In genomic region chr4:43389845-43390440, GRCm38 (mm10) we compare ENCODE assay signal across 12 mouse cellular contexts. TPM values are rescaled to one million over a fixed set of nuclear protein-coding genes. Genes with fewer than 3 reads are reported as not detected.
DNase-seq lines count a peak whose midpoint lies in the region; ATAC-seq and TF ChIP-seq lines count a peak whose summit lies in the region.
"Had no signal": no experiment of that assay in that cellular context is flagged by ENCODE, and none has a peak within 500 bp of the region (broad histone marks: within the 10 kb centered on the region; RNA-seq: fewer than 3 reads in every experiment).

No protein-coding gene starts in this region.

- no peak for TF ChIP-seq CTCF in heart, adult 2 months (IDR thresholded peaks at IDR 0.05)
- no peak for TF ChIP-seq CTCF in lung, adult 2 months (IDR thresholded peaks at IDR 0.05; ENCODE audit: insufficient read depth, low read length)

- H3K4me1 ChIP-seq in heart, adult 2 months (ENCODE audit: control insufficient read depth, insufficient read depth, low read length), result peaks cover 25% of the 10 kb centered on the region
- H3K4me1 ChIP-seq in lung, adult 2 months (ENCODE audit: control insufficient read depth, insufficient read depth, low read length), result peaks cover 35% of the 10 kb centered on the region
- H3K4me1 ChIP-seq in heart, embryonic 15.5 days (replicated peaks), result peaks cover 27% of the 10 kb centered on the region
- peaks cover 17% of the 10 kb centered on the region for H3K4me1 ChIP-seq in stomach, embryonic 16.5 days (ENCODE audit: control insufficient read depth, insufficient read depth, low read length)
- H3K4me1 ChIP-seq: forebrain, embryonic 12.5 days had no signal

- 40% methylated on average over 9 of the region's 9 CpGs for WGBS in heart, adult 2 months
- WGBS in lung, adult 2 months, result 41% methylated on average over 9 of the region's 9 CpGs
- WGBS in heart, embryonic 15.5 days, result 50% methylated on average over 9 of the region's 9 CpGs
- 56% methylated on average over 9 of the region's 9 CpGs for WGBS in stomach, embryonic 16.5 days

- H3K27ac ChIP-seq in heart, adult 2 months, result peak overlapping the region; percentile 69
- H3K27ac ChIP-seq in heart, embryonic 15.5 days, result peak overlapping the region; percentile 66
- no peak overlapping the region for H3K27ac ChIP-seq in stomach, embryonic 16.5 days (ENCODE audit: low read length)
- H3K27ac ChIP-seq: forebrain, embryonic 12.5 days; limb, embryonic 10.5 days had no signal

- H3K36me3 ChIP-seq in heart, adult 2 months (ENCODE audit: control insufficient read depth, insufficient read depth, low read length), result peaks cover 29% of the 10 kb centered on the region
- peaks cover 4% of the 10 kb centered on the region; the same call in 1 of the 2 replicates for H3K36me3 ChIP-seq in heart, embryonic 15.5 days
- H3K36me3 ChIP-seq in stomach, embryonic 16.5 days (ENCODE audit: control insufficient read depth, insufficient read depth, low read length), result no peaks in the 10 kb centered on the region
- H3K36me3 ChIP-seq: forebrain, embryonic 12.5 days; limb, embryonic 10.5 days had no signal

- TF ChIP-seq POLR2A in heart, adult 2 months (IDR thresholded peaks at IDR 0.05; ENCODE audit: insufficient read depth, low read depth, low read length), result 0 out of 2 replicates have a peak, but pooled peaks have one; percentile 25
- no peak for TF ChIP-seq POLR2A in lung, adult 2 months (IDR thresholded peaks at IDR 0.05; ENCODE audit: borderline replicate concordance, extremely low read depth, low read depth, low read length)

- H3K27me3 ChIP-seq in heart, adult 2 months (ENCODE audit: control insufficient read depth, insufficient read depth, low read length), result no peaks in the 10 kb centered on the region
- no peaks in the 10 kb centered on the region for H3K27me3 ChIP-seq in heart, embryonic 15.5 days
- no peaks in the 10 kb centered on the region for H3K27me3 ChIP-seq in stomach, embryonic 16.5 days (ENCODE audit: control insufficient read depth, insufficient read depth, low read length)
- H3K27me3 ChIP-seq: forebrain, embryonic 12.5 days had no signal

- no peak overlapping the region for H3K4me2 ChIP-seq in heart, embryonic 15.5 days
- H3K4me2 ChIP-seq in stomach, embryonic 16.5 days (ENCODE audit: low read depth, low read length), result no peak overlapping the region
- H3K4me2 ChIP-seq: forebrain, embryonic 12.5 days had no signal

- ATAC-seq in heart, embryonic 15.5 days (replicated peaks; ENCODE audit: insufficient number of reproducible peaks, insufficient read depth, low FRiP score, low read depth), result no peak
- no peak for ATAC-seq in stomach, embryonic 16.5 days (ENCODE audit: insufficient read depth, low FRiP score)
- no peak for ATAC-seq in erythroid progenitor cell, adult 5-6 weeks (replicated peaks; ENCODE audit: low FRiP score, poor library complexity, severe bottlenecking)

- TF ChIP-seq EP300 in heart, adult 2 months (IDR thresholded peaks at IDR 0.05; ENCODE audit: insufficient read depth, low read depth, low read length), result 0 out of 2 replicates have a peak, but pooled peaks have one; percentile 28

- peaks cover 5% of the 10 kb centered on the region for H3K79me2 ChIP-seq in heart, adult 2 months (replicated peaks; ENCODE audit: control insufficient read depth, insufficient read depth, low read length)

- intact Hi-C loops in heart, adult 2 months (cut with DNase I), result no loop called here
- intact Hi-C loops in heart, postnatal 14 days (cut with DNase I), result no loop called here

- peak overlapping the region; percentile 12; the same call in 1 of the 2 replicates for H3K9ac ChIP-seq in heart, adult 2 months (ENCODE audit: low read depth, low read length)
- no peak overlapping the region for H3K9ac ChIP-seq in heart, embryonic 15.5 days
- H3K9ac ChIP-seq in stomach, embryonic 16.5 days (ENCODE audit: low read length), result 0 out of 2 replicates have a peak overlapping the region, but pooled peaks have one; percentile 2
- H3K9ac ChIP-seq: forebrain, embryonic 12.5 days had no signal

- no peaks in the 10 kb centered on the region for H3K9me3 ChIP-seq in heart, embryonic 15.5 days (replicated peaks)
- H3K9me3 ChIP-seq in stomach, embryonic 16.5 days (replicated peaks; ENCODE audit: control insufficient read depth, low read length), result no peaks in the 10 kb centered on the region
- H3K9me3 ChIP-seq: forebrain, embryonic 12.5 days; limb, embryonic 10.5 days had no signal

- DNase-seq in heart, adult 2 months, result peak in 1 of 2 experiments; percentile 31
- no peak for DNase-seq in heart, postnatal 14 days
- peak; percentile 44 to 70 for DNase-seq in lung, adult 18-20 months
- DNase-seq in lung, adult 2 months, result no peak
- DNase-seq in adrenal gland, postnatal 25 days, result no peak
- DNase-seq: gastrocnemius, postnatal 36 days had no signal

- H3K4me3 ChIP-seq in heart, adult 2 months, result no peak overlapping the region
- H3K4me3 ChIP-seq in lung, adult 2 months (replicated peaks; ENCODE audit: extremely low read depth, low read depth, low read length), result no peak overlapping the region
- H3K4me3 ChIP-seq in heart, embryonic 15.5 days, result no peak overlapping the region
- no peak overlapping the region for H3K4me3 ChIP-seq in stomach, embryonic 16.5 days (replicated peaks; ENCODE audit: low read length)
- H3K4me3 ChIP-seq: forebrain, embryonic 12.5 days; limb, embryonic 10.5 days had no signal

RNA-seq across cellular contexts. Expression of gene Rusc2, which starts 8.2 kb away (rescaled TPM):
- total RNA-seq in heart, adult 2 months (2021), result 10 to 100 TPM; 43.5 to 45.3 TPM
- polyA plus RNA-seq in heart, adult 2 months (2012; rRNA removed), result 27.2 and 27.5 TPM in 2 replicates
- 10 to 100 TPM; 43.8 to 51.1 TPM for total RNA-seq in heart, postnatal 14 days (2021)
- polyA plus RNA-seq in lung, adult 2 months (2012; rRNA removed), result 91.1 and 92.8 TPM in 2 replicates
- polyA plus RNA-seq in heart, embryonic 15.5 days (2015; fragmentation: Nextera tagmentation; extraction: Ambion mirVana), result 14.7 and 17.2 TPM in 2 replicates
- polyA plus RNA-seq in stomach, embryonic 16.5 days (2015; fragmentation: Nextera tagmentation; extraction: Ambion mirVana), result 10.4 and 15.1 TPM in 2 replicates
- 38.6 and 62.1 TPM in 2 replicates for total RNA-seq in adrenal gland, postnatal 25 days (2021)
- total RNA-seq in erythroid progenitor cell, adult 5-6 weeks (2015; ENCODE audit: low replicate concordance), result not detected in 2 replicates
- not detected in 2 replicates for total RNA-seq in erythroid progenitor cell, adult 5-6 weeks (2017; ENCODE audit: low replicate concordance)

RNA-seq across cellular contexts. Expression of gene Fam166b, which starts 39.0 kb away (rescaled TPM):
- total RNA-seq in heart, adult 2 months (2021), result not detected
- 1.4 TPM in 1 of 2 replicates, not detected in the other for polyA plus RNA-seq in heart, adult 2 months (2012; rRNA removed)
- total RNA-seq in heart, postnatal 14 days (2021), result under 1 TPM in 1 of 2 experiments, not detected in 1; 0.38 TPM
- polyA plus RNA-seq in lung, adult 2 months (2012; rRNA removed), result 14.4 and 15.8 TPM in 2 replicates
- 0.16 and 0.18 TPM in 2 replicates for polyA plus RNA-seq in heart, embryonic 15.5 days (2015; fragmentation: Nextera tagmentation; extraction: Ambion mirVana)
- not detected in 2 replicates for polyA plus RNA-seq in stomach, embryonic 16.5 days (2015; fragmentation: Nextera tagmentation; extraction: Ambion mirVana)
- total RNA-seq in adrenal gland, postnatal 25 days (2021), result not detected in 2 replicates
- not detected in 2 replicates for total RNA-seq in erythroid progenitor cell, adult 5-6 weeks (2015; ENCODE audit: low replicate concordance)
- total RNA-seq in erythroid progenitor cell, adult 5-6 weeks (2017; ENCODE audit: low replicate concordance), result not detected in 2 replicates
- total RNA-seq: gastrocnemius, postnatal 36 days; megakaryocyte-erythroid progenitor cell, adult 5-6 weeks had no signal

RNA-seq across cellular contexts. Expression of gene Tesk1, which starts 51.8 kb away (rescaled TPM):
- 10 to 100 TPM; 36.6 to 37.5 TPM for total RNA-seq in heart, adult 2 months (2021)
- 51.5 and 52.6 TPM in 2 replicates for polyA plus RNA-seq in heart, adult 2 months (2012; rRNA removed)
- total RNA-seq in heart, postnatal 14 days (2021), result 10 to 100 TPM; 32.3 to 35.7 TPM
- polyA plus RNA-seq in lung, adult 2 months (2012; rRNA removed), result 83.6 and 83.9 TPM in 2 replicates
- polyA plus RNA-seq in heart, embryonic 15.5 days (2015; fragmentation: Nextera tagmentation; extraction: Ambion mirVana), result 3.1 and 5.8 TPM in 2 replicates
- 1.7 TPM in 2 replicates for polyA plus RNA-seq in stomach, embryonic 16.5 days (2015; fragmentation: Nextera tagmentation; extraction: Ambion mirVana)
- 51.3 and 53.2 TPM in 2 replicates for total RNA-seq in adrenal gland, postnatal 25 days (2021)
- total RNA-seq in erythroid progenitor cell, adult 5-6 weeks (2015; ENCODE audit: low replicate concordance), result 0.84 and 2.5 TPM in 2 replicates
- total RNA-seq in erythroid progenitor cell, adult 5-6 weeks (2017; ENCODE audit: low replicate concordance), result 0.23 and 0.77 TPM in 2 replicates

Comparison
In these comparisons a context has a peak if more than half of its experiments do, and no peak if none do; other contexts are left out.
1. DNase-seq: peak in lung, adult 18-20 months (2 of 2); none in heart, postnatal 14 days (0 of 2), lung, adult 2 months (single experiment) and adrenal gland, postnatal 25 days (single experiment).
2. RNA of gene Rusc2, which starts 8.2 kb away (total RNA-seq): 43.8 to 51.1 TPM in heart, postnatal 14 days, 43.5 to 45.3 TPM in heart, adult 2 months and 38.6 to 62.1 TPM in adrenal gland, postnatal 25 days; not detected in erythroid progenitor cell, adult 5-6 weeks; every median in the first group is over 10 times any median in the second.
3. RNA of gene Tesk1, which starts 51.8 kb away (total RNA-seq): 51.3 to 53.2 TPM in adrenal gland, postnatal 25 days, 36.6 to 37.5 TPM in heart, adult 2 months and 32.3 to 35.7 TPM in heart, postnatal 14 days; 0.23 to 2.5 TPM in erythroid progenitor cell, adult 5-6 weeks; every median in the first group is over 4 times any median in the second.